Mouse (Mus musculus) heart, embryonic 14.5 days (tissue): ENCODE results near the gene Abat. TPM values are rescaled to one million over a fixed set of nuclear protein-coding genes. Genes with fewer than 3 reads are reported as not detected.

Experiments
- ATAC-seq: fragments of 200-750 bp; cut with Nextera tagmentation; 2 replicates; pipeline ENCODE4 v1.8.0; 2017; ENCODE audit warnings: low read depth, moderate TSS enrichment; ENCODE audit not compliant: insufficient number of reproducible peaks, insufficient read depth, low FRiP score
- H3K27ac ChIP-seq, 2 experiments: fragments of 200-500 bp in 1 of 2; fragments of 300-500 bp in 1 of 2; sonication (generic) in 1 of 2; replicated peaks in 1 of 2; 2 replicates each; pipeline ENCODE4 v1.5.1; 2012 to 2014; ENCODE audit warnings: low read depth in 2 of 2, low read length in 2 of 2, control low read depth in 1 of 2, mild to moderate bottlenecking in 1 of 2, mixed read lengths in 1 of 2; ENCODE audit not compliant: control insufficient read depth in 1 of 2, insufficient read depth in 1 of 2
- H3K27me3 ChIP-seq: fragments of 300-500 bp; sonication (generic); 2 replicates; pipeline ENCODE4 v1.6.1; 2014; ENCODE audit warnings: mild to moderate bottlenecking, low read length, control low read depth; ENCODE audit not compliant: control insufficient read depth, insufficient read depth
- H3K36me3 ChIP-seq: fragments of 300-500 bp; sonication (generic); 2 replicates; pipeline ENCODE4 v1.6.1; 2014; ENCODE audit warnings: mild to moderate bottlenecking, control low read depth, low read length, mixed read lengths; ENCODE audit not compliant: control insufficient read depth, insufficient read depth
- H3K4me1 ChIP-seq, 2 experiments: fragments of 200-500 bp in 1 of 2; fragments of 300-500 bp in 1 of 2; sonication (generic) in 1 of 2; 2 replicates each; pipeline ENCODE4 v1.6.1; 2012 to 2014; ENCODE audit warnings: low read length in 2 of 2, control low read depth in 1 of 2, mixed read lengths in 1 of 2; ENCODE audit not compliant: control insufficient read depth in 2 of 2, insufficient read depth in 2 of 2
- H3K4me2 ChIP-seq: fragments of 300-500 bp; sonication (generic); 2 replicates; pipeline ENCODE4 v1.6.1; 2014; ENCODE audit warnings: mild to moderate bottlenecking, low read length
- H3K4me3 ChIP-seq, 2 experiments: fragments of 200-500 bp in 1 of 2; fragments of 300-500 bp in 1 of 2; sonication (generic) in 1 of 2; 2 replicates each; pipeline ENCODE4 v1.5.1; 2012 to 2014; ENCODE audit warnings: low read length in 2 of 2, mild to moderate bottlenecking in 2 of 2, control low read depth in 1 of 2, low read depth in 1 of 2, moderate library complexity in 1 of 2; ENCODE audit not compliant: control insufficient read depth in 1 of 2, insufficient read depth in 1 of 2
- H3K9ac ChIP-seq: fragments of 300-500 bp; sonication (generic); 2 replicates; pipeline ENCODE4 v1.6.1; 2014; ENCODE audit warnings: mild to moderate bottlenecking, low read length
- H3K9me3 ChIP-seq: fragments of 300-500 bp; sonication (generic); 2 replicates; pipeline ENCODE4 v1.6.1; 2016; ENCODE audit warnings: low read length, control low read depth; ENCODE audit not compliant: control insufficient read depth
- WGBS: fragments of 180-500 bp; shearing (Covaris S2); extraction: QIAGEN DNeasy Blood & Tissue Kit; methylation state at CpG from one replicate; pipeline ENCODE4 v1.1.7; 2014; 5-methylcytosine and 5-hydroxymethylcytosine counted together
- polyA plus RNA-seq: library from polyadenylated mRNA; unstranded; fragments of >200 nt; fragmentation: Nextera tagmentation; extraction: Ambion mirVana; gene quantifications from 2 replicates; pipeline ENCODE4 v1.2.1, GENCODE M21; 2014

Gene Abat
- polyA plus RNA-seq, 1 experiment from 2014 or later = 27.6 TPM

DNA sequence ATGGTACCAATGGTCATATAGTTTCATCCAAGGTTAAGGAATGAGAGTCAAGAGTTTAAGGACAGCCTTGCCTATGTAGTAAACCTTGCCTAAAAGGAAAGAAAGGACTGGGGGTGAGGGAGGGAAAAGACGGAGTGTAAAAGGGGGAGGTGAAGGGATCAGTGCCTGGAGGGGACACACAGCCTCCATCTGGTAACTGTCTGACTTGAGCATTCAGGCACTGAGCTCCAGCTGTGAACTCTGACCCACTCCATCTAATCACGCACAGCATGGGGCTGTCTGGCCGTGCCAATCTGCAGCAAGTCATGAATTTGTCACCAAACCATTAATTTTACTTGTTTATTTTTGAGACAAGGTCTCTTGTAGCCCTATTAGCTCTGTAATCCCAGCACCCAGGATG is 60.5 kb downstream of the Abat start:
- Histone ChIP-seq H3K4me2 (no peak overlapping the region), H3K4me1 (peaks cover 6% of the 10 kb centered on the region in 2 experiments; a peak in 3 of 4 replicates), H3K27ac (no peak overlapping the region), H3K4me3 (no peak overlapping the region), H3K36me3 (peaks cover 29% of the 10 kb centered on the region), H3K9ac (no peak overlapping the region), H3K27me3 (no peaks in the 10 kb centered on the region), H3K9me3 (no peaks in the 10 kb centered on the region)
- WGBS = 65% methylated on average over 3 of the region's 3 CpGs
- no peak for ATAC-seq

DNA sequence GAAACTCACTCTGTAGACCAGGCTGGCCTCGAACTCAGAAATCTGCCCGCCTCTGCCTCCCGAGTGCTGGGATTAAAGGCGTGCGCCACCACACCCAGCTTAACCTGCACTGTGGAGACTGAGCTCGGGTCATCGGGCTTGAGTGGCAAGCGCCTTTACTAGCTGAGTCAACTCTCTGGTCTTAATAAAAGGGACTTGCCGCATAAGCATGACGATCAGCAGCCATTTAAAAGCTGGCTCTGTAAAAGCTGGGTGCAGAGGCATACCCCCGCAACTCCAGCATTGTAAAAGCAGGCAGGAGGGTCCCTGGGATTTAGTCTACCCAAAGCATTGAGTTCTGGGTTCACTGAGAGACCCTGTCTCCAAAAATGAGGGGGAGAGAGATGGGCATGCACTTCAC is 61.1 kb downstream of the Abat start:
- H3K4me3 ChIP-seq = no peak overlapping the region
- 88% methylated on average over 11 of the region's 11 CpGs for WGBS
- peaks cover 29% of the 10 kb centered on the region for H3K36me3 ChIP-seq
- H3K4me1 ChIP-seq = peaks cover 4 to 6% of the 10 kb centered on the region in 2 experiments; a peak in 3 of 4 replicates
- ATAC-seq = no peak
- H3K27me3 ChIP-seq = no peaks in the 10 kb centered on the region
- H3K27ac ChIP-seq = no peak overlapping the region
- no peak overlapping the region for H3K4me2 ChIP-seq
- H3K9ac ChIP-seq = no peak overlapping the region
- H3K9me3 ChIP-seq = no peaks in the 10 kb centered on the region

DNA sequence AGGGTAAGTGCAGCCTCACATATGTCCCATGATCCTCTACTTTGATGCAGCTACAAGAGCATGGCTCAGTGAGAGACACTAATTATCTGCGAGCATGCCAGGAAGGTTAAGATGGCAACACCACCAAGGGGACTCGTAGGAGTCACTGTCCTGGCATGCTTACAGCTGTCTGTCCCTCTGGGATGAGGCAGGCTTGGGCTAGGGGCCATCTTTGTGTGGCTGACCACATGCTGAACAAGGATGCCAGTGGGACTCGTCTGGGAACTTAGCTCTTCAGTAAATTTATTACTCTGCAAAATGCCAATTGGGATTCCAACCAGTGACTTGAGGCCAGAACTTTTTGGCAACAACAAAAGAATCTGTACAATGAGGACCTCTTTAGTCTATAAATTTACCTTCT is 62.9 kb downstream of the Abat start:
- no peak overlapping the region for H3K4me2 ChIP-seq
- no peaks in the 10 kb centered on the region for H3K9me3 ChIP-seq
- H3K4me3 ChIP-seq = no peak overlapping the region
- H3K27ac ChIP-seq = no peak overlapping the region
- no peaks in the 10 kb centered on the region; a peak in 1 of 4 replicates for H3K4me1 ChIP-seq
- peaks cover 29% of the 10 kb centered on the region for H3K36me3 ChIP-seq
- H3K9ac ChIP-seq = no peak overlapping the region
- WGBS = 77% methylated on average over 3 of the region's 3 CpGs
- no peak for ATAC-seq
- no peaks in the 10 kb centered on the region for H3K27me3 ChIP-seq

DNA sequence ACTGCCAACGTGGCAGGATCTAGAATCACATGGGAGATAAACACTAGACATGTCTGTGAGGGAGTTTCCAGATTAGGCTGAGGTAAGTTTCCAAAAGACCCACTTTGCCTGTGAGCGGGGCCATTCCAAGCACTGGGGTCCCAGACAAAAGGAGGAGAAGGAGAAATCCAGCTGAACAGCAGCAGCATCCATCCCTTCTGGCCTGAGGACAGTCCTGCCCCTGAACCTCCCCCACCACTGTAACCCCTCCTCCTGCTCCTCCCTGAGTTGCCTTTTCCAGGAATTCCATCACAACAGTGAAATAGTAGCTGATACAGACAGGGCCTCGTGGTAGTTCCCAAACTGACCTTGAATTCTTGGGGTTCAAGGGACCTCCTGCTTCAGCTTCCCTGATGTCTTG is 63.7 kb downstream of the Abat start:
- Histone ChIP-seq H3K4me3 (no peak overlapping the region), H3K4me2 (no peak overlapping the region), H3K4me1 (no peaks in the 10 kb centered on the region; a peak in 1 of 4 replicates), H3K36me3 (peaks cover 29% of the 10 kb centered on the region), H3K27me3 (no peaks in the 10 kb centered on the region), H3K9ac (no peak overlapping the region), H3K27ac (no peak overlapping the region), H3K9me3 (no peaks in the 10 kb centered on the region)
- 63% methylated on average over 3 of the region's 3 CpGs for WGBS
- no peak for ATAC-seq

DNA sequence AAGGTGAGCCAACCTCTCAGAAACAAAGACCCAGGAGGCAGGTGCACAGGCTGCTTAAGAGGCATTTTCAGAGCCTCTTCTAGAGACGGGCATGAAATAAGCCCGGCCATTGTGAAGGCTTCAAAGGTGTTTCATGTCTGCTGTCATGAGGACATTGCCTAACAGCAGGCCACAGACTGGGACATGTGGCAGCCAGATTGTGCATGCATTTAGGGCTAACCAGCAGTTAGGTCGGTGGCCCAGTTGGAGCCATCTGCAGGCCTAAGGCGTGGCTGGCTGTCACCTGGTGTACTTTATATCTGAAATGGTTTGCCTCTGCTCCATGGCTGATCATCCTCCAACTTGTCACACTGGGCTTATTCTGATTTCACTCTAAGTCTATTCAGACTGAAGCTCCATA is 65.1 kb downstream of the Abat start:
- Histone ChIP-seq H3K4me3 (no peak overlapping the region), H3K9ac (no peak overlapping the region), H3K36me3 (peaks cover 37% of the 10 kb centered on the region), H3K27ac (no peak overlapping the region), H3K9me3 (peaks cover 7% of the 10 kb centered on the region; the same call in 1 of the 2 replicates), H3K4me1 (no peaks in the 10 kb centered on the region), H3K27me3 (no peaks in the 10 kb centered on the region), H3K4me2 (no peak overlapping the region)
- no peak for ATAC-seq
- WGBS = 65% methylated on average over 4 of the region's 4 CpGs

DNA sequence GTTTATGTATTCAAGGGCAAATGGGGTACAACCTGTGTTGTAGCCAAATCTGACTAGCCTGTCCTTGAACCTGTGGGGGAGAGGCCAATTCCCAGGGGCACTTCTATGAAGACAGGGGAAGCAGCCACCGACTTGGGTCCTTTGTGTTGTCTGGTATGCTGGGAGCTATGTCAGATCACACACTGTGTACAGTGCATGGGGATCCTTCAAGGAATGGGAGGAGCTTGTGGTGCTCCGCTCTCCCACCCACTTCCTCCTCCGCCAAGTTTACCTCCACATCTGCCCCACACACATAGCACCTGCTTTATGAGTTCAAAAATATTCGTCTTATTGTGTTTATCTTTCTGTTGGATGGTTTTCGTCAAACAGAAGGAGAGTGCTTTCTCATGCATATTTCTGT is 66.3 kb downstream of the Abat start:
- Histone ChIP-seq H3K9ac (no peak overlapping the region), H3K4me2 (no peak overlapping the region), H3K36me3 (peaks cover 36% of the 10 kb centered on the region), H3K9me3 (peaks cover 7% of the 10 kb centered on the region; the same call in 1 of the 2 replicates), H3K27me3 (no peaks in the 10 kb centered on the region), H3K27ac (no peak overlapping the region), H3K4me3 (no peak overlapping the region), H3K4me1 (no peaks in the 10 kb centered on the region)
- WGBS = 79% methylated on average over 5 of the region's 5 CpGs
- no peak for ATAC-seq

DNA sequence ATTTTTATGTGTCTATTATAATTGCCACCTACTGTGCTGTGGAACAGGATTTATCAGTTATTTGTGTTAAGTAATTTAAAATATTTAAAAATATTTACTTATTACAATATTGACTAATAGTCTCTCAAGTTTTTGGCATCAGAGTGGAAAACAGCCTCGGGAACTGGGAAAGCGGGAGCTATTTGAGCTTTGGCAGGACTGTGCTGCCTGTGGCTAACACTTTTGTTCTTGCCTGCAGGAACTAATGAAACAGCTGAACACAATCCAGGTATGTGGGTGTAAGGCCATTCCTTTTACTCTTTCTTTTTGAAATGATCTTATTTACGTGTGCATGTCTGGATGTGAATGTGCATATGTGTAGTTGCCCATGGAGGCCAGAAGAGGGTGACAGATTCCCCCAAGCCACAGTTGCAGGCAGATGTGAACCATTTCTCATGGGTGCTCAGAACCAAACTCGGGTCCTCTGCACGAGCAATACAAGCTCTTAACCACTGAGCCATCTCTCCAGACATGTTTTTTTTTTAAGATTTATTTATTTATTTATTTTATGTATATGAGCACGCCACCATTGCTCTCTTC is 68.5 kb downstream of the Abat start:
- Histone ChIP-seq H3K4me3 (no peak overlapping the region), H3K9ac (no peak overlapping the region), H3K36me3 (peaks cover 44% of the 10 kb centered on the region), H3K27me3 (no peaks in the 10 kb centered on the region), H3K27ac (no peak overlapping the region), H3K4me1 (no peaks in the 10 kb centered on the region), H3K4me2 (no peak overlapping the region), H3K9me3 (peaks cover 7% of the 10 kb centered on the region; the same call in 1 of the 2 replicates)
- whole genome bisulfite sequencing = 89% methylated on average over 6 of the region's 6 CpGs
- no peak for ATAC-seq
